Mouse (Mus musculus): ENCODE results near the gene Ifitm7. TPM values are rescaled to one million over a fixed set of nuclear protein-coding genes. Genes with fewer than 3 reads are reported as not detected.

The Ifitm7 gene
- polyA plus RNA-seq, 1 experiment from 2014 or later: 1.6 TPM

- Histone ChIP-seq H3K4me2 (replicated peaks) (no peak overlapping the region), H3K9me3 (no peaks in the 10 kb centered on the region), H3K27me3 (no peaks in the 10 kb centered on the region), H3K9ac (replicated peaks) (no peak overlapping the region), H3K4me3 (no peak overlapping the region), H3K4me1 (no peaks in the 10 kb centered on the region), H3K27ac (replicated peaks) (no peak overlapping the region), H3K36me3 (no peaks in the 10 kb centered on the region)
- WGBS: 95% methylated on average over 8 of the region's 8 CpGs
- no peak for ATAC-seq (ENCODE audit: low FRiP score, low read depth)
These were observed 14.6 kb downstream of the Ifitm7 start for GRCm38 (mm10) chr16:13972051-13972450.

- H3K4me1 ChIP-seq: no peaks in the 10 kb centered on the region
- no peaks in the 10 kb centered on the region for H3K9me3 ChIP-seq
- no peaks in the 10 kb centered on the region for H3K36me3 ChIP-seq
- no peak overlapping the region for H3K4me3 ChIP-seq
- no peaks in the 10 kb centered on the region for H3K27me3 ChIP-seq
- 96% methylated on average over 1 of the region's 1 CpGs for WGBS
- H3K9ac ChIP-seq (replicated peaks): no peak overlapping the region
- no peak overlapping the region for H3K27ac ChIP-seq (replicated peaks)
- H3K4me2 ChIP-seq (replicated peaks): no peak overlapping the region
- ATAC-seq (ENCODE audit: low FRiP score, low read depth): no peak
These were observed 17.6 kb downstream of the Ifitm7 start for GRCm38 (mm10) chr16:13969096-13969495.

- no peak for ATAC-seq (ENCODE audit: low FRiP score, low read depth)
- no peak overlapping the region for H3K9ac ChIP-seq (replicated peaks)
- WGBS: 28% methylated on average over 1 of the region's 1 CpGs
- H3K4me1 ChIP-seq: no peaks in the 10 kb centered on the region
- H3K4me3 ChIP-seq: no peak overlapping the region
- H3K27me3 ChIP-seq: no peaks in the 10 kb centered on the region
- H3K4me2 ChIP-seq (replicated peaks): no peak overlapping the region
- no peak overlapping the region for H3K27ac ChIP-seq (replicated peaks)
- H3K9me3 ChIP-seq: no peaks in the 10 kb centered on the region
- no peaks in the 10 kb centered on the region for H3K36me3 ChIP-seq
These were observed 24.6 kb downstream of the Ifitm7 start for GRCm38 (mm10) chr16:13962053-13962452.

GRCm38 (mm10) chr16:13951245-13951644 is 35.4 kb downstream of the Ifitm7 start:
- H3K4me1 ChIP-seq: no peaks in the 10 kb centered on the region
- H3K27me3 ChIP-seq: no peaks in the 10 kb centered on the region
- H3K9me3 ChIP-seq: no peaks in the 10 kb centered on the region
- H3K36me3 ChIP-seq: no peaks in the 10 kb centered on the region
- H3K9ac ChIP-seq (replicated peaks): no peak overlapping the region
- no peak overlapping the region for H3K4me2 ChIP-seq (replicated peaks)
- no peak overlapping the region for H3K27ac ChIP-seq (replicated peaks)
- WGBS: 75% methylated on average over 3 of the region's 3 CpGs
- no peak for ATAC-seq (ENCODE audit: low FRiP score, low read depth)
- no peak overlapping the region for H3K4me3 ChIP-seq

DNA sequence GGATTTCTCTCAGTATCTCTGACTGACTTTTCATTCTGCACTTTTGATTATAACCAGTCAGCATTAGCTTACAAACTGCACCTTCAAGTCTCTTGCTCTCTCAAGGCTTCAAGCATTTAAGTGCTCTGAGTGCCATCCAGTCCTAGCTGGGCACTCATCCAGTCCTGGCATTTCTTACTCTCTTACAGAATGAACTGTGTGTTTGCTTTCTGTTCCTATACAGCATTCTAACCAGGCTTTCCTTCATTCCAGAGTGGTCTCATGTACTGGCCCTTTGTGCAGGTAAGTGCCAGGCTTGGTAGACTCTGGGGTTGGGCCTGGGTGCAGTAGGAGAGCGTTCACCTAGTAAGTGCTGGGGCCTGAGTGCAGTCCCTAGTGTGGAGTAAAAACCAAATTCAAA is 40.4 kb downstream of the Ifitm7 start:
- Histone ChIP-seq H3K9ac (replicated peaks) (no peak overlapping the region), H3K4me2 (replicated peaks) (no peak overlapping the region), H3K4me3 (no peak overlapping the region), H3K27me3 (peaks cover 13% of the 10 kb centered on the region), H3K36me3 (no peaks in the 10 kb centered on the region), H3K4me1 (peaks cover 2% of the 10 kb centered on the region), H3K27ac (replicated peaks) (no peak overlapping the region), H3K9me3 (no peaks in the 10 kb centered on the region)
- no peak for ATAC-seq (ENCODE audit: low FRiP score, low read depth)
- WGBS: 84% methylated on average over 1 of the region's 1 CpGs

- H3K4me1 ChIP-seq: peaks cover 11% of the 10 kb centered on the region
- peaks cover 22% of the 10 kb centered on the region for H3K27me3 ChIP-seq
- ATAC-seq (ENCODE audit: low FRiP score, low read depth): no peak
- no peak overlapping the region for H3K4me2 ChIP-seq (replicated peaks)
- 78% methylated on average over 4 of the region's 4 CpGs for WGBS
- no peak overlapping the region for H3K4me3 ChIP-seq
- no peaks in the 10 kb centered on the region for H3K36me3 ChIP-seq
- H3K9ac ChIP-seq (replicated peaks): no peak overlapping the region
- no peak overlapping the region for H3K27ac ChIP-seq (replicated peaks)
- H3K9me3 ChIP-seq: no peaks in the 10 kb centered on the region
These were observed 41.5 kb downstream of the Ifitm7 start for GRCm38 (mm10) chr16:13945153-13945552.

DNA sequence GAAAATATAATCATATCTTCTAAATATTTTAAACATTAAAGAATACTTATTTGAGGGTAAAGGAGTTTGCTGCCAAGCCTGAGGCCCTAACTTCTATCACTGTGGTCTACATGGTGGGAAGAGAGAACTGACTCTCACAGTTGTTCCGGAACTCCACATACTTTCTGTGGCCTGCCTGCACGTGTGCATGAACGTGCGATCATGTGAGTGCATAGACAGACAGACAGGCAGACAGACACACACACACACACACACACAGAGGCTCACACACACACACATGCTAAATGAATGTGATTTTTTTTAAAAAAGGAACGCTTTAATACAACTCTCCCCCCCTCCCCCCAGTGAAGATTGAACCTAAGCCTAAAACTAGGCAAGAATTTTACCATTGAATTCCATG is 41.9 kb downstream of the Ifitm7 start:
- H3K4me3 ChIP-seq: no peak overlapping the region
- WGBS: 88% methylated on average over 5 of the region's 5 CpGs

DNA sequence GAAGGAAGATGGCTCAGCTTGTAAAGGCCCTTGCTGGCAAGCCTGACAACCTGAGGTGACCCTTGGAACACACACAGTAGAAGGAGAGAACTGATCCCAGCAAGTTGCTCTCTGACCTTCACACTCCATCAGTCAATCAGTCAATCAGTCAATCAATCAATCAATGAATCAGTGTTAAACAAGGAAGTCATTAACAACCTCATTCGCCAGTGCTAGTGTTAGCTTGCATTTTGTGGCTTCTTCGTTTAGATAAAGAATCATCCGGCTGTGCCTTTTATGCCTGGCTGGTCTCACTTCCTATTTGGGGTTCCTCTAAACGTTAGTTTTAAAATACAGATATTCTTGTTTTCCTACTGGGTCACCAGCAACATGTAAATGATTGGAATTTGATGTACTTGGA is 42.5 kb downstream of the Ifitm7 start:
- peaks cover 23% of the 10 kb centered on the region for H3K27me3 ChIP-seq
- no peak overlapping the region for H3K9ac ChIP-seq (replicated peaks)
- ATAC-seq (ENCODE audit: low FRiP score, low read depth): no peak
- no peaks in the 10 kb centered on the region for H3K9me3 ChIP-seq
- no peak overlapping the region for H3K27ac ChIP-seq (replicated peaks)
- no peak overlapping the region for H3K4me3 ChIP-seq
- H3K4me1 ChIP-seq: peaks cover 12% of the 10 kb centered on the region
- no peak overlapping the region for H3K4me2 ChIP-seq (replicated peaks)
- no peaks in the 10 kb centered on the region for H3K36me3 ChIP-seq
- 76% methylated on average over 4 of the region's 4 CpGs for WGBS

More for the DNA sequence above, 41.9 kb downstream of the Ifitm7 start:
- no peak overlapping the region for H3K9ac ChIP-seq (replicated peaks)
- no peak overlapping the region for H3K4me2 ChIP-seq (replicated peaks)
- H3K27ac ChIP-seq (replicated peaks): no peak overlapping the region
- no peaks in the 10 kb centered on the region for H3K9me3 ChIP-seq
- peaks cover 12% of the 10 kb centered on the region for H3K4me1 ChIP-seq
- ATAC-seq (ENCODE audit: low FRiP score, low read depth): no peak
- peaks cover 22% of the 10 kb centered on the region for H3K27me3 ChIP-seq
- no peaks in the 10 kb centered on the region for H3K36me3 ChIP-seq

- Histone ChIP-seq H3K4me2 (replicated peaks) (peak overlapping the region; percentile 99), H3K4me1 (peaks cover 12% of the 10 kb centered on the region), H3K9ac (replicated peaks) (peak overlapping the region; percentile 69), H3K9me3 (no peaks in the 10 kb centered on the region), H3K27me3 (peaks cover 24% of the 10 kb centered on the region), H3K4me3 (peak overlapping the region; percentile 65), H3K36me3 (no peaks in the 10 kb centered on the region), H3K27ac (replicated peaks) (no peak overlapping the region)
- peak; percentile 81 for ATAC-seq (ENCODE audit: low FRiP score, low read depth)
- WGBS: 3% methylated on average over 32 of the region's 34 CpGs
These were observed 45.8 kb downstream of the Ifitm7 start for GRCm38 (mm10) chr16:13940847-13941395.

- ATAC-seq (ENCODE audit: low FRiP score, low read depth): peak; percentile 98
- Histone ChIP-seq H3K36me3 (no peaks in the 10 kb centered on the region), H3K4me2 (replicated peaks) (peak overlapping the region; percentile 99), H3K9ac (replicated peaks) (peak overlapping the region; percentile 69), H3K4me1 (peaks cover 12% of the 10 kb centered on the region), H3K27me3 (peaks cover 24% of the 10 kb centered on the region), H3K9me3 (no peaks in the 10 kb centered on the region), H3K27ac (replicated peaks) (no peak overlapping the region), H3K4me3 (peak overlapping the region; percentile 65)
- 4% methylated on average over 28 of the region's 28 CpGs for WGBS
These were observed 46.4 kb downstream of the Ifitm7 start for GRCm38 (mm10) chr16:13940139-13940846.

Measured in midbrain, embryonic 12.5 days (tissue).